Mouse (Mus musculus): Measurements from ENCODE around the gene Nwd1.

DNA sequence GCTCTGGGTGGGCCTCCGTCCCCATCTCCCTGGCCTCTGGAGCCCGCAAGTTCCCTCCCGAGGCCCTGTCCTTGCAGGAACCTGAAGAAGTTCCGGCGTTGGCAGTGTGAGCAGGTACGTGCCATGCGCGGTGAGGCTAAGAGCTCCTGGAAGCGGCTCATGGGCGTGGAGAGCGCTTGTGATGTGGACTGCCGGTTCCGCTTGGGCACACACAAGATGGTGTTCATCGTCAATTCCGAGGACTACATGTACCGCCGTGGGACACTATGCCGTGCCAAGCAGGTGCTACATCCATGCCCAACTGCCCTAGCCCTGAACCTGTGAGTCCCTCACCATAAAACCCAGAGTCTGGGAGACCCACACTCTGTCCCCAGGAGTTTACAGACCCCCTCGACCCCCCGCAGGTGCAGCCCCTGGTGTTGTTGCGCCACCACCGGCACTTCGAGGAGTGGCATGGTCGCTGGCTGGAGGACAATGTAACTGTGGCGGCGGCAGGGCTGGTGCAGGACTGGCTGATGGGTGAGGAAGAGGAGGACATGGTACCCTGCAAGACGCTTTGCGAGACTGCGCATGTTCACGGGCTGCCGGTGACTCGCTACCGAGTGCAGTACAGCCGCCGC, 110.4 kb downstream of the Nwd1 start:
- TF ChIP-seq GATA1 (IDR thresholded peaks at IDR 0.05; ENCODE audit: low read length) (no peak), TAL1 (IDR thresholded peaks at IDR 0.05; ENCODE audit: low read length) (no peak)
